Mouse (Mus musculus) neural tube, embryonic 14.5 days (tissue): ENCODE measurements at regions not wholly inside any gene's neighbourhood (a gene's known extent, or its start where the extent isn't known, plus 50 kb on each side); places are given as distances from the start of the nearest gene placed in this dataset.

Experiments
- ATAC-seq: fragments of 200-750 bp; cut with Nextera tagmentation; 2 replicates; pipeline ENCODE4 v1.8.0; 2017; ENCODE audit warnings: low read depth, mild to moderate bottlenecking, moderate TSS enrichment, moderate library complexity
- H3K27ac ChIP-seq: fragments of 300-500 bp; sonication (generic); 2 replicates; pipeline ENCODE4 v1.5.1; 2014; ENCODE audit warnings: low read depth, mild to moderate bottlenecking, control low read depth, low read length, moderate library complexity, mixed read lengths
- H3K27me3 ChIP-seq: fragments of 300-500 bp; sonication (generic); 2 replicates; pipeline ENCODE4 v1.6.1; 2014; ENCODE audit warnings: low read length; ENCODE audit not compliant: control insufficient read depth, insufficient read depth
- H3K36me3 ChIP-seq: fragments of 300-500 bp; sonication (generic); 2 replicates; pipeline ENCODE4 v1.6.1; 2014; ENCODE audit warnings: low read length, mixed read lengths; ENCODE audit not compliant: control insufficient read depth, insufficient read depth
- H3K4me1 ChIP-seq: fragments of 300-500 bp; sonication (generic); 2 replicates; pipeline ENCODE4 v1.6.1; 2014; ENCODE audit warnings: low read length; ENCODE audit not compliant: control insufficient read depth, insufficient read depth
- H3K4me2 ChIP-seq: fragments of 300-500 bp; sonication (generic); 2 replicates; pipeline ENCODE4 v1.6.1; 2014; ENCODE audit warnings: mild to moderate bottlenecking, low read depth, low read length, control low read depth
- H3K4me3 ChIP-seq: fragments of 300-500 bp; sonication (generic); 2 replicates; pipeline ENCODE4 v1.5.1; 2014; ENCODE audit warnings: low read depth, low read length, control low read depth, mixed read lengths
- H3K9ac ChIP-seq: fragments of 300-500 bp; sonication (generic); replicated peaks from 2 replicates; pipeline ENCODE4 v1.6.1; 2014; ENCODE audit warnings: low read depth, mild to moderate bottlenecking, control low read depth, low read length, mixed read lengths
- H3K9me3 ChIP-seq: fragments of 300-500 bp; sonication (generic); 2 replicates; pipeline ENCODE4 v1.6.1; 2016; ENCODE audit warnings: low read length; ENCODE audit not compliant: control insufficient read depth
- WGBS: fragments of 180-500 bp; shearing (Covaris S2); extraction: QIAGEN DNeasy Blood & Tissue Kit; methylation state at CpG from one replicate; pipeline ENCODE4 v1.1.7; 2014; 5-methylcytosine and 5-hydroxymethylcytosine counted together

DNA sequence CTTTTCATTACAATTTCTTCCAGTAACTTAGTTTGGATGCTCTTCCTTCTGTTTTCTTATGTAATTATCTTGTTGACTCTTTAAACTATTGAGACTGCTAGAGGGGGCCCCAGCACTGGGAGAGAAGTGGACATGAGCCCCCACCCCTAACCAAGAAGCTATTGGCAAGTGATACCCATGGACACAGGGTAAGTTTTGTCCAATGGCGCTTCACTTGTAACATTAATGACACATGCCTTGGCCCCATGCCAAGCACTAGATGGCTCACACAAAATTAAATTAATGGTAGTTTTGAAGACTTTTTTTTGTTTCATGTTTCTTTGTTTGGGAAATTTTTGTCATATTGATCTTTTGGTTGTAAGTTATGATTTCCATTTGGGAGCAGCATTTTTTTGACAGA lies 232.7 kb upstream of the Jun start:
- 80% methylated on average over 1 of the region's 1 CpGs for WGBS
- Histone ChIP-seq H3K36me3 (no peaks in the 10 kb centered on the region), H3K27me3 (no peaks in the 10 kb centered on the region), H3K27ac (no peak overlapping the region), H3K9ac (no peak overlapping the region), H3K4me1 (no peaks in the 10 kb centered on the region), H3K4me3 (no peak overlapping the region), H3K9me3 (no peaks in the 10 kb centered on the region), H3K4me2 (no peak overlapping the region)
- ATAC-seq = no peak

DNA sequence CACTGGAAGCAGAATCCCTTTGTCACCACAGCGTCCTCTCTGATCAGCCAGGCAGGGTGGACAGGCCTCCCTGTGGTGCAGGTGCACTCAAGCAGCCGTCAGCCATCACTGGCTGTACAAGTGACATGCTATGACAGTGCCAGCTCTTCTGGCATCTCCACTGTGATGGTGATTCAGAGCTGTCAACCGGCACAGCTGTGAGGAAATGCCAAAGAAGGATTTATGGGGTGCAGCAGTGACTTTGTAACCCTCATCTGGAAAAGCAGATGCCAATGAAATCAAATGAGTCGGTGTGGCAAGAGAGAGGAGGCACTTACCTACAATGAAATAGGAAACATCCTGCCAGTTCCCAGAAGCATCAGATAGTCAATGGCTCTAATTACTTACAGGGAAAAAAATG lies 238.3 kb upstream of the Jun start:
- Histone ChIP-seq H3K36me3 (no peaks in the 10 kb centered on the region), H3K27ac (no peak overlapping the region), H3K9me3 (no peaks in the 10 kb centered on the region), H3K27me3 (no peaks in the 10 kb centered on the region), H3K4me3 (no peak overlapping the region), H3K4me2 (no peak overlapping the region), H3K9ac (no peak overlapping the region), H3K4me1 (no peaks in the 10 kb centered on the region)
- 31% methylated on average over 4 of the region's 4 CpGs for WGBS
- peak; percentile 69; the same call in 1 of the 2 replicates for ATAC-seq

GRCm38 (mm10) chr4:95294110-95294509 lies 242.1 kb upstream of the Jun start:
- 61% methylated on average over 4 of the region's 4 CpGs for WGBS

DNA sequence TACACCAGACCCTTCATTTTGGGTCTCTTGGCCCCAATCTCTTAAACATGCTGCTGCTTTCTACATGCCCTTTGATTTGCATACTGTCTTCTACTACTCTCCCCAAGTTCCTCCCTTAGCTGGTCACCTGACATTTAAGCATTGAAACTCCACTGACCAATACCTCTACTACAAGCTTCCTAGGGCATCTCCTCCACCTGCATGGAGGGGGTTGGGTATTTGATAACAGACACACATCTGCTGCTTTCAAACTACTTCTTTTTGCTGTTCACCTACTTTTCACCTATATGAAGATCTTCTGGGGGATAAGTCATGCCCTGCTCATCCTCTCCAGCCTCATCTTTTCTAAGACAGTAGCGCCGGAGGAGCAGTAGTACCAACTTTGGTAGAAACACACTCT lies 249.9 kb upstream of the Jun start:
- H3K4me1 ChIP-seq = no peaks in the 10 kb centered on the region
- H3K36me3 ChIP-seq = no peaks in the 10 kb centered on the region
- 97% methylated on average over 2 of the region's 2 CpGs for WGBS
- H3K9me3 ChIP-seq = no peaks in the 10 kb centered on the region
- H3K4me3 ChIP-seq = no peak overlapping the region
- no peaks in the 10 kb centered on the region for H3K27me3 ChIP-seq
- no peak overlapping the region for H3K4me2 ChIP-seq
- H3K27ac ChIP-seq = no peak overlapping the region
- no peak overlapping the region for H3K9ac ChIP-seq
- no peak for ATAC-seq

More at GRCm38 (mm10) chr4:95294110-95294509, 242.1 kb upstream of the Jun start:
- Histone ChIP-seq H3K36me3 (no peaks in the 10 kb centered on the region), H3K4me1 (no peaks in the 10 kb centered on the region), H3K4me2 (no peak overlapping the region), H3K9me3 (no peaks in the 10 kb centered on the region), H3K9ac (no peak overlapping the region), H3K27me3 (no peaks in the 10 kb centered on the region), H3K4me3 (no peak overlapping the region), H3K27ac (no peak overlapping the region)
- ATAC-seq = no peak

DNA sequence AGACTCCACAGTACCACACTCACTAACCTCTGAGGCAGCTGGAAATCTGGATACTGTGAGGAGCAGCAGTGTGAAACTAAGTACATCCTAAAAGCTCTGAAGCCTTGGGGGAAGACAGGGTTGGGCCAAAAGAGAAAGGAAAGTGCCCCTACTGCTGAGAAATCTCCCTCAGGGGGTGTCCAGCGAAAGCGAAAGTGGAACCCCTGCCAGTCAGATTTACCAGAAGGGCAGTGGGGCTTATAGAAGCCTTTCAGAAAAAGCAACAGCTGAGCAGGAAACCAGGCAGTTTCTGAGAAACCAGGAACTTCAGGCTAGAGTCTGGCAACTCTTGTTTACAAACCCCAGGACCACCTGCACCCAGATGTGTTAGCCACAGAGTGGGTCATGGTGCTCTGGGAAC lies 251.3 kb upstream of the Jun start:
- no peaks in the 10 kb centered on the region for H3K27me3 ChIP-seq
- ATAC-seq = no peak
- H3K9me3 ChIP-seq = no peaks in the 10 kb centered on the region
- H3K9ac ChIP-seq = no peak overlapping the region
- no peak overlapping the region for H3K4me3 ChIP-seq
- no peaks in the 10 kb centered on the region for H3K36me3 ChIP-seq
- WGBS = 59% methylated on average over 2 of the region's 2 CpGs
- no peak overlapping the region for H3K4me2 ChIP-seq
- H3K4me1 ChIP-seq = no peaks in the 10 kb centered on the region
- H3K27ac ChIP-seq = no peak overlapping the region

DNA sequence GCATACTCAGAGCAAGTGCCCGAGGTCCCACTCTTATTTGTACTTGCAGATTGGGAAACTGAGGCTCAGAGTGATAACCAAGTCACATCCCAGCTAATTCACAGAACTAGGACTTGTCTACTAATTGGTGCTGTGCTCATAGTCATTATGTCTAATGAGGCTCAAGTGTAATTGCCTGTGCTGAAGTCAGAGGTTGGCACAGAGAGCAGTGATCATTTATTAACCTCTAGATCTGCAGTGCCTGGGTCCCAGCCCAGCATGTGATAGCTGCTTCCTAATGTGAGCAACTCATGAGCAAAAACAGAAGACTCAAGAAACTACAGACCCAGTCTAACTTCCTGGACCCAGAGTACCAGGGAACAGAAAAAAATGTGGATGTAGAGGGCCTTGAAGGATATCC lies 252.0 kb upstream of the Jun start:
- Histone ChIP-seq H3K4me2 (no peak overlapping the region), H3K36me3 (no peaks in the 10 kb centered on the region), H3K4me3 (no peak overlapping the region), H3K27me3 (no peaks in the 10 kb centered on the region), H3K9ac (no peak overlapping the region), H3K27ac (no peak overlapping the region), H3K4me1 (no peaks in the 10 kb centered on the region), H3K9me3 (no peaks in the 10 kb centered on the region)
- ATAC-seq = no peak
- WGBS = 81% methylated on average over 1 of the region's 1 CpGs

GRCm38 (mm10) chr4:95307134-95307533 lies 250.2 kb upstream of the Fggy start:
- Histone ChIP-seq H3K4me3 (no peak overlapping the region), H3K27me3 (no peaks in the 10 kb centered on the region), H3K4me2 (no peak overlapping the region), H3K9me3 (no peaks in the 10 kb centered on the region), H3K4me1 (no peaks in the 10 kb centered on the region), H3K9ac (no peak overlapping the region), H3K36me3 (no peaks in the 10 kb centered on the region), H3K27ac (no peak overlapping the region)
- 93% methylated on average over 2 of the region's 2 CpGs for WGBS
- no peak for ATAC-seq

GRCm38 (mm10) chr4:95308469-95308895 lies 248.8 kb upstream of the Fggy start:
- no peaks in the 10 kb centered on the region for H3K4me1 ChIP-seq
- H3K4me3 ChIP-seq = no peak overlapping the region
- H3K9ac ChIP-seq = no peak overlapping the region
- no peak overlapping the region for H3K4me2 ChIP-seq
- no peaks in the 10 kb centered on the region for H3K36me3 ChIP-seq
- H3K27me3 ChIP-seq = no peaks in the 10 kb centered on the region
- whole genome bisulfite sequencing = 84% methylated on average over 5 of the region's 5 CpGs
- H3K27ac ChIP-seq = no peak overlapping the region
- no peak for ATAC-seq
- H3K9me3 ChIP-seq = no peaks in the 10 kb centered on the region

DNA sequence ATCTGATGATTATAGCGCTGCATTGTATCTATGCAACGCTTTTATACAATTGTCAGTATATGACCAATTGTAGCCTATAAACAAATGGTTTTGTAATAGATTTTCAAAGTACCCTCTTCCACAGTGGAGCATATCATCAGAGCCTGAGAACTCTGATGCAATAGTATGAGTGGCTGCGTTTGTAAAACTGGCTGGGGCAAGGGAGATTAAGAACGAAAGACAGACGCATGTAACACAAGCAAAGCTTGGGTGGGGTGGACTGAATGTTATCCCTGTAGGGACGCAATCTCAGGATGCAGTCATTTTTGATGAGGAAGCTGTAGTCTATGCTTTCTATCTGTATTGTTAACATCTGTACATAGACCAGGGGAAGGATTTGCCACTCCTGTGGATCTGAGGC lies 246.9 kb upstream of the Fggy start:
- H3K9me3 ChIP-seq = no peaks in the 10 kb centered on the region
- H3K36me3 ChIP-seq = no peaks in the 10 kb centered on the region
- ATAC-seq = no peak
- no peaks in the 10 kb centered on the region for H3K4me1 ChIP-seq
- H3K9ac ChIP-seq = no peak overlapping the region
- no peaks in the 10 kb centered on the region for H3K27me3 ChIP-seq
- no peak overlapping the region for H3K4me3 ChIP-seq
- no peak overlapping the region for H3K27ac ChIP-seq
- H3K4me2 ChIP-seq = no peak overlapping the region
- WGBS = 87% methylated on average over 6 of the region's 6 CpGs

- Histone ChIP-seq H3K27me3 (no peaks in the 10 kb centered on the region), H3K4me2 (no peak overlapping the region), H3K4me3 (no peak overlapping the region), H3K36me3 (no peaks in the 10 kb centered on the region), H3K27ac (no peak overlapping the region), H3K9ac (no peak overlapping the region), H3K4me1 (peaks cover 7% of the 10 kb centered on the region), H3K9me3 (no peaks in the 10 kb centered on the region)
- peak; percentile 83 for ATAC-seq
- 53% methylated on average over 3 of the region's 3 CpGs for WGBS
These were observed 239.5 kb upstream of the Fggy start for GRCm38 (mm10) chr4:95317821-95318290.
